Mouse (Mus musculus) right cerebral cortex, postnatal 4 days (tissue): ENCODE measurements at regions not wholly inside any gene's neighbourhood (a gene's known extent, or its start where the extent isn't known, plus 50 kb on each side); places are given as distances from the start of the nearest gene placed in this dataset.

Experiments used
- DNase-seq: peaks from one replicate; pipeline ENCODE4 v3.0.0-alpha.2; 2022

GRCm38 (mm10) chr4:75213176-75213476 is 65.0 kb downstream of the Dmac1 start:
- no peak for DNase-seq

DNA sequence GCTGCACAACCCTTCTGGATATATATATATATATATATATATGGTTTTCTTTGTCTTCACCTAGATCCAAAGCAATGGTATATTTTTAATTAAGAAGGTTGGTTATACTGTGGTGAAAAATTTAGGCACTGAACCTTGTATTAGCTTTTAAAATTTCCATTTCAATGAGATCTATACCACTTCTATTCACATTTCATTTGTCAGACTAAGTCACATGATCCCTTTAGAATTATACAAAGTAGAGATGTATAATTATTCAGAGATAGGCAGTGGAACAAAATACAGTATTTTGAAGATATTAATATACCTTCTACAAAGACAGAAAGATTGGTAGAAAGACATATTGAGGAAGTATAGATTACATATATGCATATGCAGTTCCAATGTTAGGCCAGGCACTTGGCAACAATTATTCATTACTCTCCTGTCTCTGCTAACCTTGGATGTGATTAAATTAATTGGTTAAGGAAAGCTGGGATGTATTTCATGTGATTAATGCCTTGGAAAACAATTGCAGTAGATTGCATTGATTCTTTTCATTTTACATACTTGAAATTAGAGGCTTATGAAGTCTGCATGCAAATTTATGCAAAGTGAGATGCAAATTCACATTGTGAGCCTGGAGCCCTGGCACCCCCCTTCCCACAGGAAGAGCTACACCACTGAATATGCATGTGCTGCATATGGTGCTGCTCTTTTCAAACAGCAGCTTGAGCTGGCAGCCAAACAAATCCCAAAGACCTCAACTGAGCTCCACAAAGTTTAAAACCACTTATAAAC is 65.5 kb downstream of the Dmac1 start:
- DNase-seq = peak; percentile 50
